Comparison of ENCODE assay signal across 8 mouse cellular contexts in the genomic region with DNA sequence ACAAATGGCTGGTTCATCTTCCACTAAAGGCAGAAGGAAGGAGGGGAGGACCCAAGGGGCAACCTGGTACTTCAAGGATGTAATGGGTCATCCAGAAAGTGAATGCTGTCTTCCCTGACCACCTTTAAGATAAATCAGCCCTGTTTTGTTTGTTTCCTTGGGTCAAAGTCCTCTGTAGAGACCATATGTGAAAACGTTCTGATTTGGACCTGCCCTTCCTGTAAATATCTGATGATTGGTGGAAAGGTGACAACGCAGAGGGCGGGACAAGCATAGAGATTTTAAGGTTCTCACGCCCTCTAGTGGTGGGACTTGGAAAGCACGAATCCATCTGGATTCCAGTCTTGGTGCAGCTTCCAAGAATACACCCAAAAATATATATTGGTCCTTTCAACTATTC. TPM values are rescaled to one million over a fixed set of nuclear protein-coding genes. Genes with fewer than 3 reads are reported as not detected.
DNase-seq lines count a peak whose midpoint lies in the region; ATAC-seq and TF ChIP-seq lines count a peak whose summit lies in the region.

No protein-coding gene starts in this region.

- no peak for TF ChIP-seq POLR2A in embryonic fibroblast, embryonic 13.5 days (IDR thresholded peaks at IDR 0.05; ENCODE audit: low read depth, low read length)
- no peak for TF ChIP-seq POLR2A in myocyte (IDR thresholded peaks at IDR 0.05; ENCODE audit: insufficient read length, low read depth)

- no peaks in the 10 kb centered on the region for H3K79me2 ChIP-seq in myocyte (ENCODE audit: control insufficient read depth, insufficient read depth)

- peaks cover 2% of the 10 kb centered on the region; the same call in 1 of the 2 replicates for H3K4me1 ChIP-seq in embryonic fibroblast, embryonic 13.5 days (ENCODE audit: control insufficient read depth, insufficient read depth, low read length)
- peaks cover 15% of the 10 kb centered on the region for H3K4me1 ChIP-seq in heart, embryonic 12.5 days (replicated peaks)
- H3K4me1 ChIP-seq in kidney, postnatal 0 days (replicated peaks; ENCODE audit: insufficient read depth, low read length): peaks cover 5% of the 10 kb centered on the region; the same call in 1 of the 2 replicates
- H3K4me1 ChIP-seq in liver, embryonic 11.5 days (replicated peaks; ENCODE audit: control insufficient read depth, insufficient read depth, low read length): peaks cover 14% of the 10 kb centered on the region
- H3K4me1 ChIP-seq in stomach, postnatal 0 days (replicated peaks; ENCODE audit: control insufficient read depth, insufficient read depth): 0 out of 2 replicates have a peak, but pooled peaks cover 2% of the 10 kb centered on the region

- H3K27me3 ChIP-seq in heart, embryonic 12.5 days (replicated peaks): peaks cover 16% of the 10 kb centered on the region; the same call in 1 of the 2 replicates
- H3K27me3 ChIP-seq in kidney, postnatal 0 days (ENCODE audit: insufficient read depth, low read length): no peaks in the 10 kb centered on the region
- H3K27me3 ChIP-seq in liver, embryonic 11.5 days (replicated peaks; ENCODE audit: control insufficient read depth, insufficient read depth, low read length): no peaks in the 10 kb centered on the region
- H3K27me3 ChIP-seq in myocyte (ENCODE audit: control insufficient read depth, insufficient read depth, insufficient read length): peaks cover 16% of the 10 kb centered on the region
- H3K27me3 ChIP-seq in stomach, postnatal 0 days (ENCODE audit: control insufficient read depth, insufficient read depth, low read length): no peaks in the 10 kb centered on the region

- WGBS in heart, embryonic 12.5 days: 2% methylated on average over 5 of the region's 5 CpGs
- 3% methylated on average over 5 of the region's 5 CpGs for WGBS in kidney, postnatal 0 days
- under 1% methylated on average over 5 of the region's 5 CpGs for WGBS in liver, embryonic 11.5 days
- under 1% methylated on average over 5 of the region's 5 CpGs for WGBS in stomach, postnatal 0 days

- no peak overlapping the region for H3ac ChIP-seq in myocyte (ENCODE audit: control insufficient read depth, insufficient read length)

- H3K36me3 ChIP-seq in heart, embryonic 12.5 days: no peaks in the 10 kb centered on the region
- no peaks in the 10 kb centered on the region for H3K36me3 ChIP-seq in kidney, postnatal 0 days (ENCODE audit: insufficient read depth, low read length)
- H3K36me3 ChIP-seq in liver, embryonic 11.5 days (ENCODE audit: control insufficient read depth, insufficient read depth, low read length): no peaks in the 10 kb centered on the region
- H3K36me3 ChIP-seq in myocyte (ENCODE audit: control insufficient read depth, insufficient read depth): no peaks in the 10 kb centered on the region
- H3K36me3 ChIP-seq in stomach, postnatal 0 days (ENCODE audit: control insufficient read depth, insufficient read depth, low read length): no peaks in the 10 kb centered on the region

- DNase-seq in adrenal gland, postnatal 36 days: peak; percentile 81 to 82
- peak; percentile 93 for DNase-seq in kidney, postnatal 0 days (ENCODE audit: low spot score)
- peak; percentile 69 for DNase-seq in liver, embryonic 11.5 days (ENCODE audit: low spot score)
- peak; percentile 89 for DNase-seq in stomach, postnatal 0 days (ENCODE audit: low spot score)

- peak overlapping the region; percentile 35; the same call in 1 of the 2 replicates for H3K4me2 ChIP-seq in heart, embryonic 12.5 days
- peak overlapping the region; percentile 37; the same call in 1 of the 2 replicates for H3K4me2 ChIP-seq in kidney, postnatal 0 days (ENCODE audit: low read length)
- peak overlapping the region; percentile 49 for H3K4me2 ChIP-seq in liver, embryonic 11.5 days
- H3K4me2 ChIP-seq in myocyte (ENCODE audit: low read depth): peak overlapping the region; percentile 47
- H3K4me2 ChIP-seq in stomach, postnatal 0 days (replicated peaks; ENCODE audit: low read depth): peak overlapping the region; percentile 33

- no peaks in the 10 kb centered on the region for H3K9me3 ChIP-seq in heart, embryonic 12.5 days (replicated peaks)
- no peaks in the 10 kb centered on the region for H3K9me3 ChIP-seq in kidney, postnatal 0 days (replicated peaks; ENCODE audit: low read length)
- no peaks in the 10 kb centered on the region for H3K9me3 ChIP-seq in liver, embryonic 11.5 days (ENCODE audit: control insufficient read depth, low read length)
- H3K9me3 ChIP-seq in stomach, postnatal 0 days (ENCODE audit: control insufficient read depth, low read length): no peaks in the 10 kb centered on the region

- no peak overlapping the region for H3K9ac ChIP-seq in heart, embryonic 12.5 days
- no peak overlapping the region for H3K9ac ChIP-seq in kidney, postnatal 0 days (ENCODE audit: low read depth, low read length)
- H3K9ac ChIP-seq in liver, embryonic 11.5 days (ENCODE audit: low read depth, low read length): no peak overlapping the region
- H3K9ac ChIP-seq in stomach, postnatal 0 days (ENCODE audit: low read length): no peak overlapping the region

- no peak overlapping the region for H3K27ac ChIP-seq in embryonic fibroblast, embryonic 13.5 days (ENCODE audit: insufficient read depth, low read length)
- H3K27ac ChIP-seq in heart, embryonic 12.5 days (ENCODE audit: poor library complexity, severe bottlenecking): peak overlapping the region; percentile 51; the same call in 1 of the 2 replicates
- H3K27ac ChIP-seq in kidney, postnatal 0 days: no peak overlapping the region
- no peak overlapping the region for H3K27ac ChIP-seq in liver, embryonic 11.5 days (ENCODE audit: low read depth, low read length)
- no peak overlapping the region for H3K27ac ChIP-seq in stomach, postnatal 0 days (replicated peaks)

- TF ChIP-seq CTCF in embryonic fibroblast, embryonic 13.5 days (IDR thresholded peaks at IDR 0.05; ENCODE audit: borderline replicate concordance, insufficient read depth, low read length): peak; percentile 46; the same call in 1 of the 2 replicates
- TF ChIP-seq CTCF in kidney, postnatal 0 days (IDR thresholded peaks at IDR 0.05; ENCODE audit: low read depth): peak; percentile 95
- TF ChIP-seq CTCF in stomach, postnatal 0 days (IDR thresholded peaks at IDR 0.05; ENCODE audit: low read depth): peak; percentile 94

- no peak overlapping the region for H3K4me3 ChIP-seq in embryonic fibroblast, embryonic 13.5 days (ENCODE audit: insufficient read depth, low read length)
- H3K4me3 ChIP-seq in heart, embryonic 12.5 days: no peak overlapping the region
- no peak overlapping the region for H3K4me3 ChIP-seq in kidney, postnatal 0 days (replicated peaks; ENCODE audit: low read depth, low read length)
- no peak overlapping the region for H3K4me3 ChIP-seq in liver, embryonic 11.5 days (ENCODE audit: low read depth, low read length)
- H3K4me3 ChIP-seq in myocyte: no peak overlapping the region
- H3K4me3 ChIP-seq in stomach, postnatal 0 days (ENCODE audit: low read depth, low read length): no peak overlapping the region

- TF ChIP-seq EP300 in stomach, postnatal 0 days (optimal IDR thresholded peaks at IDR 0.05): no peak

- peak; percentile 34 for ATAC-seq in CD4-positive, CD25-positive, alpha-beta regulatory T cell, adult 4 months
- ATAC-seq in heart, embryonic 12.5 days (ENCODE audit: insufficient number of reproducible peaks, low FRiP score): no peak
- ATAC-seq in kidney, postnatal 0 days (replicated peaks; ENCODE audit: low FRiP score, low read depth): no peak
- ATAC-seq in liver, embryonic 11.5 days (replicated peaks; ENCODE audit: low FRiP score): no peak
- peak; percentile 60 for ATAC-seq in stomach, postnatal 0 days (ENCODE audit: low FRiP score, low TSS enrichment)

RNA-seq across cellular contexts. Expression of gene Cry2, which starts 4.0 kb away (rescaled TPM):
- polyA plus RNA-seq in CD4-positive, CD25-positive, alpha-beta regulatory T cell, adult 4 months (2017; shearing (Covaris generic)): 10 to 100 TPM; 10.6 to 13.4 TPM
- 10 to 100 TPM; 38.4 to 47.8 TPM for total RNA-seq in adrenal gland, postnatal 36 days (2021)
- polyA plus RNA-seq in embryonic fibroblast, embryonic 13.5 days (2011; ENCODE audit: insufficient read length, low read depth, missing spikeins): 14.2 and 16.7 TPM in 2 replicates
- 28.0 and 30.1 TPM in 2 replicates for polyA plus RNA-seq in heart, embryonic 12.5 days (2016; fragmentation: Nextera tagmentation; extraction: Ambion mirVana)
- 10.1 and 12.8 TPM in 2 replicates for polyA plus RNA-seq in kidney, postnatal 0 days (2015; fragmentation: Nextera tagmentation; extraction: Ambion mirVana)
- 20.6 and 22.5 TPM in 2 replicates for polyA plus RNA-seq in liver, embryonic 11.5 days (2014; fragmentation: Nextera tagmentation; extraction: Ambion mirVana)
- 9.3 TPM for polyA plus RNA-seq in myocyte (2012; fragmentation: generic; extraction: Trizol)
- 14.8 and 17.3 TPM in 2 replicates for polyA plus RNA-seq in stomach, postnatal 0 days (2015; fragmentation: Nextera tagmentation; extraction: Ambion mirVana)

RNA-seq across cellular contexts. Expression of gene Slc35c1, which starts 22.5 kb away (rescaled TPM):
- 10 to 100 TPM; 50.3 to 73.8 TPM for polyA plus RNA-seq in CD4-positive, CD25-positive, alpha-beta regulatory T cell, adult 4 months (2017; shearing (Covaris generic))
- total RNA-seq in adrenal gland, postnatal 36 days (2021): 10 to 100 TPM; 14.8 to 24.3 TPM
- polyA plus RNA-seq in embryonic fibroblast, embryonic 13.5 days (2011; ENCODE audit: insufficient read length, low read depth, missing spikeins): 12.8 and 12.9 TPM in 2 replicates
- 10.1 and 10.6 TPM in 2 replicates for polyA plus RNA-seq in heart, embryonic 12.5 days (2016; fragmentation: Nextera tagmentation; extraction: Ambion mirVana)
- polyA plus RNA-seq in kidney, postnatal 0 days (2015; fragmentation: Nextera tagmentation; extraction: Ambion mirVana): 14.8 and 15.5 TPM in 2 replicates
- 26.8 and 27.4 TPM in 2 replicates for polyA plus RNA-seq in liver, embryonic 11.5 days (2014; fragmentation: Nextera tagmentation; extraction: Ambion mirVana)
- polyA plus RNA-seq in myocyte (2012; fragmentation: generic; extraction: Trizol): 13.8 TPM
- polyA plus RNA-seq in stomach, postnatal 0 days (2015; fragmentation: Nextera tagmentation; extraction: Ambion mirVana): 35.8 and 41.7 TPM in 2 replicates

RNA-seq across cellular contexts. Expression of gene Mapk8ip1, which starts 36.8 kb away (rescaled TPM):
- polyA plus RNA-seq in CD4-positive, CD25-positive, alpha-beta regulatory T cell, adult 4 months (2017; shearing (Covaris generic)): under 1 TPM; 0.35 to 0.68 TPM
- total RNA-seq in adrenal gland, postnatal 36 days (2021): 10 to 100 TPM; 30.9 to 35.1 TPM
- 7.1 and 8.6 TPM in 2 replicates for polyA plus RNA-seq in embryonic fibroblast, embryonic 13.5 days (2011; ENCODE audit: insufficient read length, low read depth, missing spikeins)
- polyA plus RNA-seq in heart, embryonic 12.5 days (2016; fragmentation: Nextera tagmentation; extraction: Ambion mirVana): 6.8 and 7.9 TPM in 2 replicates
- polyA plus RNA-seq in kidney, postnatal 0 days (2015; fragmentation: Nextera tagmentation; extraction: Ambion mirVana): 25.9 and 28.2 TPM in 2 replicates
- 4.9 and 6.3 TPM in 2 replicates for polyA plus RNA-seq in liver, embryonic 11.5 days (2014; fragmentation: Nextera tagmentation; extraction: Ambion mirVana)
- polyA plus RNA-seq in myocyte (2012; fragmentation: generic; extraction: Trizol): 34.7 TPM
- polyA plus RNA-seq in stomach, postnatal 0 days (2015; fragmentation: Nextera tagmentation; extraction: Ambion mirVana): 10.3 and 12.5 TPM in 2 replicates

RNA-seq across cellular contexts. Expression of gene 1700029I15Rik, which starts 55.5 kb away (rescaled TPM):
- 1 to 10 TPM; 4.5 to 8.1 TPM for polyA plus RNA-seq in CD4-positive, CD25-positive, alpha-beta regulatory T cell, adult 4 months (2017; shearing (Covaris generic))
- 10 to 100 TPM in 1 of 2 experiments, 1 to 10 TPM in 1; 6.2 to 10.0 TPM for total RNA-seq in adrenal gland, postnatal 36 days (2021)
- polyA plus RNA-seq in embryonic fibroblast, embryonic 13.5 days (2011; ENCODE audit: insufficient read length, low read depth, missing spikeins): 0.83 and 0.98 TPM in 2 replicates
- 1.2 and 1.7 TPM in 2 replicates for polyA plus RNA-seq in heart, embryonic 12.5 days (2016; fragmentation: Nextera tagmentation; extraction: Ambion mirVana)
- polyA plus RNA-seq in kidney, postnatal 0 days (2015; fragmentation: Nextera tagmentation; extraction: Ambion mirVana): 1.8 and 2.5 TPM in 2 replicates
- 0.81 and 1.7 TPM in 2 replicates for polyA plus RNA-seq in liver, embryonic 11.5 days (2014; fragmentation: Nextera tagmentation; extraction: Ambion mirVana)
- polyA plus RNA-seq in myocyte (2012; fragmentation: generic; extraction: Trizol): 0.91 TPM
- polyA plus RNA-seq in stomach, postnatal 0 days (2015; fragmentation: Nextera tagmentation; extraction: Ambion mirVana): 1.7 and 2.3 TPM in 2 replicates

Comparison
In these comparisons a context has a peak if more than half of its experiments do, and no peak if none do; other contexts are left out.
1. ATAC-seq: peak in CD4-positive, CD25-positive, alpha-beta regulatory T cell, adult 4 months (single experiment) and stomach, postnatal 0 days (single experiment); none in heart, embryonic 12.5 days (single experiment), kidney, postnatal 0 days (single experiment) and liver, embryonic 11.5 days (single experiment).
2. Peak in every context shown above with its lines, with median percentiles within 50 percentile points of each other: DNase-seq, CTCF ChIP-seq and H3K4me2 ChIP-seq.